Mouse (Mus musculus) heart, embryonic 15.5 days (tissue): ENCODE results near the gene C130026I21Rik. TPM values are rescaled to one million over a fixed set of nuclear protein-coding genes. Genes with fewer than 3 reads are reported as not detected.
"Not testable (repeated sequence)": the region's sequence is repeated elsewhere in the genome, so short reads cannot be mapped to it uniquely, and the experiment has no call there.

ENCODE experiments used
- ATAC-seq: fragments of 200-750 bp; cut with Nextera tagmentation; replicated peaks from 2 replicates; pipeline ENCODE4 v1.8.0; 2017; ENCODE audit warnings: low read depth, moderate TSS enrichment; ENCODE audit not compliant: insufficient number of reproducible peaks, insufficient read depth, low FRiP score
- H3K27ac ChIP-seq: fragments of 300-500 bp; sonication (generic); 2 replicates; pipeline ENCODE4 v1.5.1; 2015; ENCODE audit warnings: mild to moderate bottlenecking, inconsistent platforms
- H3K27me3 ChIP-seq: fragments of 300-500 bp; sonication (generic); 2 replicates; pipeline ENCODE4 v1.6.1; 2015; ENCODE audit warnings: inconsistent platforms
- H3K36me3 ChIP-seq: fragments of 300-500 bp; sonication (generic); 2 replicates; pipeline ENCODE4 v1.6.1; 2015; ENCODE audit warnings: mild to moderate bottlenecking, inconsistent platforms
- H3K4me1 ChIP-seq: fragments of 300-500 bp; sonication (generic); replicated peaks from 2 replicates; pipeline ENCODE4 v1.6.1; 2015; ENCODE audit warnings: inconsistent platforms
- H3K4me2 ChIP-seq: fragments of 300-500 bp; sonication (generic); 2 replicates; pipeline ENCODE4 v1.6.1; 2015; ENCODE audit warnings: inconsistent platforms, mild to moderate bottlenecking, moderate library complexity
- H3K4me3 ChIP-seq: fragments of 300-500 bp; sonication (generic); 2 replicates; pipeline ENCODE4 v1.5.1; 2015; ENCODE audit warnings: mild to moderate bottlenecking, inconsistent platforms
- H3K9ac ChIP-seq: fragments of 300-500 bp; sonication (generic); 2 replicates; pipeline ENCODE4 v1.6.1; 2015; ENCODE audit warnings: mild to moderate bottlenecking, inconsistent platforms
- H3K9me3 ChIP-seq: fragments of 300-500 bp; sonication (generic); replicated peaks from 2 replicates; pipeline ENCODE4 v1.6.1; 2016; ENCODE audit warnings: inconsistent platforms
- WGBS: fragments of 180-500 bp; shearing (Covaris S2); methylation state at CpG from one replicate; pipeline ENCODE4 v1.1.7; 2015; ENCODE audit warnings: mixed read lengths; 5-methylcytosine and 5-hydroxymethylcytosine counted together
- microRNA-seq: library from miRNA; unstranded; fragments of <30 nt; microRNA quantifications from one replicate; pipeline ENCODE4, GENCODE M21; 2016
- polyA plus RNA-seq: library from polyadenylated mRNA; unstranded; fragments of >200 nt; fragmentation: Nextera tagmentation; extraction: Ambion mirVana; gene quantifications from 2 replicates; pipeline ENCODE4 v1.2.1, GENCODE M21; 2015

C130026I21Rik gene
- polyA plus RNA-seq, 1 experiment from 2014 or later, result not detected

GRCm38 (mm10) chr1:84956771-84957170 is 313.6 kb downstream of the C130026I21Rik start:
- not testable (repeated sequence) for H3K4me3 ChIP-seq, H3K4me1 ChIP-seq, H3K4me2 ChIP-seq, H3K9ac ChIP-seq, H3K9me3 ChIP-seq, H3K27ac ChIP-seq, H3K27me3 ChIP-seq, ATAC-seq, H3K36me3 ChIP-seq
- WGBS, result 84% methylated on average over 3 of the region's 3 CpGs

- Histone ChIP-seq H3K27ac (no peak overlapping the region), H3K9me3 (no peaks in the 10 kb centered on the region), H3K4me3 (no peak overlapping the region), H3K9ac (no peak overlapping the region), H3K36me3 (no peaks in the 10 kb centered on the region), H3K4me1 (no peaks in the 10 kb centered on the region), H3K27me3 (no peaks in the 10 kb centered on the region), H3K4me2 (no peak overlapping the region)
- WGBS, result 57% methylated on average over 10 of the region's 10 CpGs
- ATAC-seq, result no peak
Measured at GRCm38 (mm10) chr1:84952456-84953181, 317.7 kb downstream of the C130026I21Rik start.

- Histone ChIP-seq H3K27me3 (no peaks in the 10 kb centered on the region), H3K4me3 (no peak overlapping the region), H3K9ac (no peak overlapping the region), H3K9me3 (no peaks in the 10 kb centered on the region), H3K4me2 (no peak overlapping the region), H3K36me3 (no peaks in the 10 kb centered on the region), H3K27ac (no peak overlapping the region), H3K4me1 (no peaks in the 10 kb centered on the region)
- 83% methylated on average over 3 of the region's 3 CpGs for WGBS
- ATAC-seq, result no peak
Measured at GRCm38 (mm10) chr1:84951566-84951965, 318.8 kb downstream of the C130026I21Rik start.

- ATAC-seq, result no peak
- H3K4me1 ChIP-seq, result no peaks in the 10 kb centered on the region
- H3K9me3 ChIP-seq, result no peaks in the 10 kb centered on the region
- no peaks in the 10 kb centered on the region for H3K36me3 ChIP-seq
- H3K4me2 ChIP-seq, result no peak overlapping the region
- H3K4me3 ChIP-seq, result no peak overlapping the region
- H3K27ac ChIP-seq, result no peak overlapping the region
- no peaks in the 10 kb centered on the region for H3K27me3 ChIP-seq
- H3K9ac ChIP-seq, result no peak overlapping the region
- 80% methylated on average over 2 of the region's 2 CpGs for WGBS
Measured at GRCm38 (mm10) chr1:84947390-84947789, 323.0 kb downstream of the C130026I21Rik start.

GRCm38 (mm10) chr1:84945950-84946349 is 324.4 kb downstream of the C130026I21Rik start:
- Histone ChIP-seq H3K9ac (no peak overlapping the region), H3K27me3 (no peaks in the 10 kb centered on the region), H3K4me2 (no peak overlapping the region), H3K4me1 (no peaks in the 10 kb centered on the region), H3K27ac (no peak overlapping the region), H3K4me3 (no peak overlapping the region), H3K36me3 (no peaks in the 10 kb centered on the region), H3K9me3 (no peaks in the 10 kb centered on the region)
- ATAC-seq, result no peak
- 78% methylated on average over 3 of the region's 3 CpGs for WGBS

GRCm38 (mm10) chr1:84943549-84943948 is 326.8 kb downstream of the C130026I21Rik start:
- Histone ChIP-seq H3K4me3 (no peak overlapping the region), H3K27ac (no peak overlapping the region), H3K9me3 (no peaks in the 10 kb centered on the region), H3K9ac (no peak overlapping the region), H3K4me2 (no peak overlapping the region), H3K27me3 (no peaks in the 10 kb centered on the region), H3K4me1 (no peaks in the 10 kb centered on the region), H3K36me3 (no peaks in the 10 kb centered on the region)
- ATAC-seq, result no peak
- 92% methylated on average over 4 of the region's 4 CpGs for WGBS

Small RNA genes lying within 50 kb of the gene (microRNA-seq; reads per million reads assigned to microRNA genes)
- not detected for gene Gm27907

Other genes starting within 250 kb of the C130026I21Rik start
- gene Gm10553, start 170.4 kb downstream of the C130026I21Rik start, polyA plus RNA-seq, result not detected in 2 replicates
- not detected in 2 replicates for gene A530032D15Rik, start 160.7 kb downstream of the C130026I21Rik start, polyA plus RNA-seq